Mouse (Mus musculus): Measurements from ENCODE around the gene Guca2b. TPM values are rescaled to one million over a fixed set of nuclear protein-coding genes. Genes with fewer than 3 reads are reported as not detected.
A peak's percentile ranks its signal among the peaks of the same experiment; 100 is the strongest.

Gene Guca2b
- polyA plus RNA-seq, 1 experiment from 2014 or later, result not detected

- Histone ChIP-seq H3K4me3 (ENCODE audit: low read depth, low read length) (no peak overlapping the region), H3K9me3 (ENCODE audit: control insufficient read depth, low read length) (no peaks in the 10 kb centered on the region), H3K27me3 (ENCODE audit: control insufficient read depth, insufficient read depth, low read length) (no peaks in the 10 kb centered on the region), H3K36me3 (ENCODE audit: control insufficient read depth, insufficient read depth, low read length) (no peaks in the 10 kb centered on the region), H3K4me1 (replicated peaks; ENCODE audit: control insufficient read depth, insufficient read depth, low read length) (no peaks in the 10 kb centered on the region), H3K9ac (ENCODE audit: low read depth, low read length) (no peak overlapping the region), H3K27ac (ENCODE audit: low read depth, low read length) (no peak overlapping the region), H3K4me2 (replicated peaks; ENCODE audit: low read depth, low read length) (no peak overlapping the region)
- WGBS, result 93% methylated on average over 9 of the region's 9 CpGs
- no peak for DNase-seq (ENCODE audit: low spot score)
- no peak for ATAC-seq (ENCODE audit: low FRiP score)
Measured at GRCm38 (mm10) chr4:119671164-119671563, 12.4 kb upstream of the Guca2b start.

- Histone ChIP-seq H3K4me1 (replicated peaks; ENCODE audit: control insufficient read depth, insufficient read depth, low read length) (no peaks in the 10 kb centered on the region), H3K4me3 (ENCODE audit: low read depth, low read length) (no peak overlapping the region), H3K9me3 (ENCODE audit: control insufficient read depth, low read length) (no peaks in the 10 kb centered on the region), H3K27me3 (ENCODE audit: control insufficient read depth, insufficient read depth, low read length) (no peaks in the 10 kb centered on the region), H3K4me2 (replicated peaks; ENCODE audit: low read depth, low read length) (no peak overlapping the region), H3K36me3 (ENCODE audit: control insufficient read depth, insufficient read depth, low read length) (no peaks in the 10 kb centered on the region), H3K27ac (ENCODE audit: low read depth, low read length) (no peak overlapping the region), H3K9ac (ENCODE audit: low read depth, low read length) (no peak overlapping the region)
- no peak for ATAC-seq (ENCODE audit: low FRiP score)
- DNase-seq (ENCODE audit: low spot score), result no peak
- 86% methylated on average over 6 of the region's 6 CpGs for WGBS
Measured at GRCm38 (mm10) chr4:119670736-119671135, 12.0 kb upstream of the Guca2b start.

GRCm38 (mm10) chr4:119670210-119670555 is 11.4 kb upstream of the Guca2b start:
- WGBS, result 44% methylated on average over 7 of the region's 7 CpGs
- H3K27ac ChIP-seq (ENCODE audit: low read depth, low read length), result no peak overlapping the region
- H3K27me3 ChIP-seq (ENCODE audit: control insufficient read depth, insufficient read depth, low read length), result no peaks in the 10 kb centered on the region
- H3K36me3 ChIP-seq (ENCODE audit: control insufficient read depth, insufficient read depth, low read length), result no peaks in the 10 kb centered on the region
- H3K4me1 ChIP-seq (replicated peaks; ENCODE audit: control insufficient read depth, insufficient read depth, low read length), result no peaks in the 10 kb centered on the region
- DNase-seq (ENCODE audit: low spot score) (no peak), ATAC-seq (ENCODE audit: low FRiP score) (no peak)
- no peak overlapping the region for H3K4me3 ChIP-seq (ENCODE audit: low read depth, low read length)
- no peak overlapping the region for H3K9ac ChIP-seq (ENCODE audit: low read depth, low read length)
- no peaks in the 10 kb centered on the region for H3K9me3 ChIP-seq (ENCODE audit: control insufficient read depth, low read length)
- H3K4me2 ChIP-seq (replicated peaks; ENCODE audit: low read depth, low read length), result no peak overlapping the region

DNA sequence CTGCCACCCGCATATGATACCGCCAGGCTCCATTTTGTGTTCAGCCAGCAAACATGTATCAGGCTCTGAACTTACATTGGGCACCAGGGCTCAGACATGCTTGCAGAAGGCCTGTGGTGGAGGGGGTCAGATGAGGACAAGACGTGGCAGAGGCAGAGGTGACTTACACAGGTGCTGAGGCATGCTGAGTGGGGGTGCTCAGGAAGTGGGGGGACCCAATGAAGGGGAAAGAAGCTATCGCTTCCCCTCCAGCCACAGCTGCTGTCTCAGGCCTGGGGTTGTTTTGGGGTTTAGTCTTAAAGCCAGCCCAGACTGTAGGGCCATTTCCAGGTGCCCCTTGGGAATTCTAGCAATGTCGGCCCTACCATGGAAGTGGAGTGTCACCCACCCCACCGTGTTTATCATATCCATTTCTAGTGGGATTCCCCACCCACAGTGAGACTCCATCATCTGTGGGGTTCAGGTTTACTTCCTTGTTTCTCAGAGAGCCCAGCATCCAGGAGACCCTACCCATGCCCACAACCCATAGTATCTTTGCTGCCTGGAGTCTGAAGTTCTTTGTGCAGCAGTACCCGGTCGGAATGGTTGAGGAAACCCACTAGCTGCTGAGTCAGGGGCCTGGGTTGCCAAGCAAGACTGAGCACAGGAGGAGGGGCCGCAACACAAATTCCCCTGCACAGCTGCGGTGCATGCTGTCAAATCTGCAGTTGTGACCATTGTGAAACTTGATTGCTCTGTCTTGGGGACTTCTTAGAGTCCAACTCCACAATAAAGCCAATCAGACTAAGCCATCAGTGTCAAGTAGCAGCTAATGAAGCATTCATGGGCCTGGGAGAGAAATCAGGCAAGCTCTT is 10.8 kb upstream of the Guca2b start:
- Histone ChIP-seq H3K27ac (ENCODE audit: low read depth, low read length) (no peak overlapping the region), H3K4me1 (replicated peaks; ENCODE audit: control insufficient read depth, insufficient read depth, low read length) (no peaks in the 10 kb centered on the region)
- whole genome bisulfite sequencing, result 67% methylated on average over 10 of the region's 10 CpGs

GRCm38 (mm10) chr4:119668596-119668995 is 9.8 kb upstream of the Guca2b start:
- H3K9me3 ChIP-seq (ENCODE audit: control insufficient read depth, low read length), result no peaks in the 10 kb centered on the region
- H3K27ac ChIP-seq (ENCODE audit: low read depth, low read length), result no peak overlapping the region
- ATAC-seq (ENCODE audit: low FRiP score) (no peak), DNase-seq (ENCODE audit: low spot score) (no peak)
- 82% methylated on average over 4 of the region's 4 CpGs for WGBS
- no peaks in the 10 kb centered on the region for H3K27me3 ChIP-seq (ENCODE audit: control insufficient read depth, insufficient read depth, low read length)
- no peak overlapping the region for H3K4me3 ChIP-seq (ENCODE audit: low read depth, low read length)
- no peaks in the 10 kb centered on the region for H3K4me1 ChIP-seq (replicated peaks; ENCODE audit: control insufficient read depth, insufficient read depth, low read length)
- H3K9ac ChIP-seq (ENCODE audit: low read depth, low read length), result no peak overlapping the region
- H3K36me3 ChIP-seq (ENCODE audit: control insufficient read depth, insufficient read depth, low read length), result no peaks in the 10 kb centered on the region
- H3K4me2 ChIP-seq (replicated peaks; ENCODE audit: low read depth, low read length), result no peak overlapping the region

More for the DNA sequence above, 10.8 kb upstream of the Guca2b start:
- Histone ChIP-seq H3K9me3 (ENCODE audit: control insufficient read depth, low read length) (no peaks in the 10 kb centered on the region), H3K27me3 (ENCODE audit: control insufficient read depth, insufficient read depth, low read length) (no peaks in the 10 kb centered on the region), H3K4me3 (ENCODE audit: low read depth, low read length) (no peak overlapping the region), H3K4me2 (replicated peaks; ENCODE audit: low read depth, low read length) (no peak overlapping the region), H3K9ac (ENCODE audit: low read depth, low read length) (no peak overlapping the region), H3K36me3 (ENCODE audit: control insufficient read depth, insufficient read depth, low read length) (no peaks in the 10 kb centered on the region)
- DNase-seq (ENCODE audit: low spot score) (no peak), ATAC-seq (ENCODE audit: low FRiP score) (no peak)

- H3K9ac ChIP-seq (ENCODE audit: low read depth, low read length), result no peak overlapping the region
- no peak overlapping the region for H3K4me3 ChIP-seq (ENCODE audit: low read depth, low read length)
- no peak for DNase-seq (ENCODE audit: low spot score)
- 94% methylated on average over 3 of the region's 3 CpGs for WGBS
- no peaks in the 10 kb centered on the region for H3K36me3 ChIP-seq (ENCODE audit: control insufficient read depth, insufficient read depth, low read length)
- H3K9me3 ChIP-seq (ENCODE audit: control insufficient read depth, low read length), result no peaks in the 10 kb centered on the region
- no peak overlapping the region for H3K4me2 ChIP-seq (replicated peaks; ENCODE audit: low read depth, low read length)
- H3K27ac ChIP-seq (ENCODE audit: low read depth, low read length), result no peak overlapping the region
- ATAC-seq (ENCODE audit: low FRiP score), result no peak
- no peaks in the 10 kb centered on the region for H3K4me1 ChIP-seq (replicated peaks; ENCODE audit: control insufficient read depth, insufficient read depth, low read length)
- H3K27me3 ChIP-seq (ENCODE audit: control insufficient read depth, insufficient read depth, low read length), result no peaks in the 10 kb centered on the region
Measured at GRCm38 (mm10) chr4:119668185-119668584, 9.4 kb upstream of the Guca2b start.

DNA sequence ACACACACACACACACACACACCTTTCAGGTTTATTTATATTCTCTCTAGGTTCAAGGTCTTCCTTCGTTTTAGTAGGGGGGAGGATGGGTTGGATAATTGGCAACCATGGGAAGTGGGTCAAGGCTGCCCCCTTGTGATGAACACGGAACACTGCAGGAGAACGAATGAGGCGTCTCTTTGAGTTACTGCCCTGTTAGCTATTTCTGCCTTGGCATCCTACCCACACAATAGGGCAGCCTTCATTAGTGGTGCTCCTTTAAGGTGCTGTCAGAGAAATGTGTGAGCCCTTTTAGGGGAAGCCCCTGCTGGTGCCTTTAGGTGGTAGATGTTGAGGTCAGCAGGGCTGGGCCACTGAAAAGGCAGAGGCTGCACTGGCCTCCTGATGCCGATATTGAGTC is 8.7 kb upstream of the Guca2b start:
- Histone ChIP-seq H3K36me3 (ENCODE audit: control insufficient read depth, insufficient read depth, low read length) (no peaks in the 10 kb centered on the region), H3K4me2 (replicated peaks; ENCODE audit: low read depth, low read length) (no peak overlapping the region), H3K9me3 (ENCODE audit: control insufficient read depth, low read length) (no peaks in the 10 kb centered on the region), H3K27ac (ENCODE audit: low read depth, low read length) (no peak overlapping the region), H3K4me3 (ENCODE audit: low read depth, low read length) (no peak overlapping the region), H3K4me1 (replicated peaks; ENCODE audit: control insufficient read depth, insufficient read depth, low read length) (no peaks in the 10 kb centered on the region), H3K9ac (ENCODE audit: low read depth, low read length) (no peak overlapping the region), H3K27me3 (ENCODE audit: control insufficient read depth, insufficient read depth, low read length) (no peaks in the 10 kb centered on the region)
- 31% methylated on average over 5 of the region's 5 CpGs for WGBS
- no peak; the same call in 1 of the 2 replicates for ATAC-seq (ENCODE audit: low FRiP score)
- DNase-seq (ENCODE audit: low spot score), result peak; percentile 67

DNA sequence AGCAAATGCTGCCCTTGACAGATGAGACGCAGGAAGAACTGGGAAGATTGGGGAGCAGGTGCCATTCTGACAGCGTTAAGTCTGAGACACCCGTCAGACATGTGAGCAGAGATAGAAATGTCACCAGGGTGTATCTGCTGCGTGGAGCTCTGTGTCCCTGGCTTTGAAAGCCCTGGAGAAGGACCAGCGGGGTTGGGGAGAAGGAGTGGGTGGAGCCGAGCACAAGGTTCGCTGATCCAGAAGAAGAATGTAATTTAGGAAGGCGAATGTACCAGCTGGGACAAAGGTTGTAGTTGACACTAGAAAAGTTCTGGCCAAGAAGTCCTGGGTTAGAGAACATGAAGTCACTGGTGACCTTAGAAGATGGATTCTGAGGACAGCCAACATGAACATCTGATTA is 7.4 kb upstream of the Guca2b start:
- no peak for ATAC-seq (ENCODE audit: low FRiP score)
- no peak overlapping the region for H3K9ac ChIP-seq (ENCODE audit: low read depth, low read length)

DNA sequence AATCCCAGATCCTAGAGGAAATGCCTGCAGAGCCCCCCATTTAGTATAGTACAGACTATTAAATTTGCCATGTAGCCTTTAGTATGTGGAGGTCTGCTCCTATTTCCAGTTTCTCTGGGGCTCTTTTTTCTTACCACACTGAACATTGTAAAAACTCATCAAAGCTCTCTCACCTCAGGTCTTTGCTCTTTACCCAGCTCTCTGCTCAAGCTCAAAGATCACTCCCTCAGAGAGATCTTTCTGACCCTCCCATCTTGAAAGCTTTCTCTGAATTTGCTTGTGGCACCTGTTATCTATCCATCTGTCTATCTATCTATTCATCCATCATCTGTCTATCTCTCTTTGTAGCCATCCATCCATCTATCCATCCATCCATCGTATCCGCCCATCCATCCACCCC is 6.4 kb upstream of the Guca2b start:
- 87% methylated on average over 2 of the region's 2 CpGs for WGBS

More for the DNA sequence above, 7.4 kb upstream of the Guca2b start:
- H3K4me2 ChIP-seq (replicated peaks; ENCODE audit: low read depth, low read length), result no peak overlapping the region
- WGBS, result 35% methylated on average over 8 of the region's 8 CpGs
- no peaks in the 10 kb centered on the region for H3K4me1 ChIP-seq (replicated peaks; ENCODE audit: control insufficient read depth, insufficient read depth, low read length)
- H3K9me3 ChIP-seq (ENCODE audit: control insufficient read depth, low read length), result no peaks in the 10 kb centered on the region
- H3K27ac ChIP-seq (ENCODE audit: low read depth, low read length), result no peak overlapping the region
- H3K27me3 ChIP-seq (ENCODE audit: control insufficient read depth, insufficient read depth, low read length), result no peaks in the 10 kb centered on the region
- no peak overlapping the region for H3K4me3 ChIP-seq (ENCODE audit: low read depth, low read length)
- no peaks in the 10 kb centered on the region for H3K36me3 ChIP-seq (ENCODE audit: control insufficient read depth, insufficient read depth, low read length)
- DNase-seq (ENCODE audit: low spot score), result no peak

More for the DNA sequence above, 6.4 kb upstream of the Guca2b start:
- Histone ChIP-seq H3K4me3 (ENCODE audit: low read depth, low read length) (no peak overlapping the region), H3K36me3 (ENCODE audit: control insufficient read depth, insufficient read depth, low read length) (no peaks in the 10 kb centered on the region), H3K9me3 (ENCODE audit: control insufficient read depth, low read length) (no peaks in the 10 kb centered on the region), H3K27ac (ENCODE audit: low read depth, low read length) (no peak overlapping the region), H3K27me3 (ENCODE audit: control insufficient read depth, insufficient read depth, low read length) (no peaks in the 10 kb centered on the region), H3K4me2 (replicated peaks; ENCODE audit: low read depth, low read length) (no peak overlapping the region), H3K4me1 (replicated peaks; ENCODE audit: control insufficient read depth, insufficient read depth, low read length) (no peaks in the 10 kb centered on the region), H3K9ac (ENCODE audit: low read depth, low read length) (no peak overlapping the region)
- ATAC-seq (ENCODE audit: low FRiP score) (no peak), DNase-seq (ENCODE audit: low spot score) (no peak)

Data from hindbrain, embryonic 11.5 days (tissue).